In genomic region chr3:145017807-145018206, GRCm38 (mm10) we compare ENCODE assay signal across 38 mouse cellular contexts. TPM values are rescaled to one million over a fixed set of nuclear protein-coding genes. Genes with fewer than 3 reads are reported as not detected.
"Had no signal": no experiment of that assay in that cellular context is flagged by ENCODE, and none has a peak within 500 bp of the region (broad histone marks: within the 10 kb centered on the region; RNA-seq: fewer than 3 reads in every experiment).

No protein-coding gene starts in this region.

- H3K36me3 ChIP-seq: embryonic facial prominence, embryonic 10.5 days; embryonic facial prominence, embryonic 12.5 days; embryonic facial prominence, embryonic 13.5 days; embryonic facial prominence, embryonic 15.5 days; forebrain, embryonic 10.5 days; forebrain, embryonic 12.5 days; forebrain, embryonic 15.5 days had no signal

- DNase-seq: cerebellum, adult 9-11 months; cerebellum, postnatal 10 days; cerebellum, postnatal 14 days; cerebellum, postnatal 25 days; cerebellum, postnatal 36 days; embryo, embryonic 11 days; forebrain, postnatal 0 days; gastrocnemius, adult 2 months; gastrocnemius, postnatal 10 days; gastrocnemius, postnatal 14 days; gastrocnemius, postnatal 25 days; gastrocnemius, postnatal 36 days; heart, adult 11 months; heart, adult 18-20 months; heart, adult 2 months had no signal

- H3K9ac ChIP-seq: embryonic facial prominence, embryonic 12.5 days; embryonic facial prominence, embryonic 13.5 days; embryonic facial prominence, embryonic 15.5 days; forebrain, embryonic 12.5 days; forebrain, embryonic 13.5 days; forebrain, embryonic 15.5 days; forebrain, postnatal 0 days had no signal

- H3K4me3 ChIP-seq: embryonic facial prominence, embryonic 10.5 days; embryonic facial prominence, embryonic 12.5 days; embryonic facial prominence, embryonic 13.5 days; embryonic facial prominence, embryonic 15.5 days; erythroblast, embryonic 14.5 days; forebrain, embryonic 10.5 days; forebrain, embryonic 12.5 days; forebrain, embryonic 13.5 days; forebrain, embryonic 15.5 days; gastrocnemius, adult 2 months; heart, adult 2 months had no signal

- ATAC-seq: forebrain, embryonic 13.5 days; forebrain, embryonic 14.5 days; forebrain, embryonic 15.5 days; forebrain, embryonic 16.5 days; forebrain, postnatal 0 days had no signal

- H3K9me3 ChIP-seq: embryonic facial prominence, embryonic 10.5 days; embryonic facial prominence, embryonic 12.5 days; embryonic facial prominence, embryonic 13.5 days; embryonic facial prominence, embryonic 15.5 days; forebrain, embryonic 10.5 days; forebrain, embryonic 12.5 days; forebrain, embryonic 13.5 days; forebrain, embryonic 15.5 days had no signal

- H3K4me1 ChIP-seq: embryonic facial prominence, embryonic 10.5 days; embryonic facial prominence, embryonic 12.5 days; embryonic facial prominence, embryonic 13.5 days; embryonic facial prominence, embryonic 15.5 days; forebrain, embryonic 10.5 days; forebrain, embryonic 12.5 days; forebrain, embryonic 13.5 days; forebrain, embryonic 15.5 days had no signal

- H3K4me2 ChIP-seq: embryonic facial prominence, embryonic 12.5 days; embryonic facial prominence, embryonic 13.5 days; embryonic facial prominence, embryonic 15.5 days; forebrain, embryonic 12.5 days; forebrain, embryonic 13.5 days; forebrain, embryonic 15.5 days had no signal

- H3K27me3 ChIP-seq: embryonic facial prominence, embryonic 12.5 days; embryonic facial prominence, embryonic 13.5 days; embryonic facial prominence, embryonic 15.5 days; forebrain, embryonic 12.5 days; forebrain, embryonic 13.5 days; forebrain, embryonic 15.5 days had no signal

- H3K27ac ChIP-seq: embryonic facial prominence, embryonic 10.5 days; embryonic facial prominence, embryonic 12.5 days; embryonic facial prominence, embryonic 13.5 days; embryonic facial prominence, embryonic 15.5 days; forebrain, embryonic 10.5 days; forebrain, embryonic 12.5 days; forebrain, embryonic 13.5 days; forebrain, embryonic 15.5 days; gastrocnemius, adult 2 months; heart, adult 2 months had no signal

RNA-seq across cellular contexts. Expression of gene Clca1, which starts 14.8 kb away (rescaled TPM):
- total RNA-seq: common myeloid progenitor, adult 5-6 weeks; forebrain, postnatal 0 days; gastrocnemius, adult 18-20 months; gastrocnemius, adult 2 months; gastrocnemius, adult 8-10 months; gastrocnemius, postnatal 10 days; gastrocnemius, postnatal 14 days; gastrocnemius, postnatal 25 days; gastrocnemius, postnatal 36 days; gastrocnemius, postnatal 4 days; granulocyte monocyte progenitor cell, adult 5-6 weeks; heart, adult 18-20 months; heart, adult 2 months; heart, adult 8-10 months had no signal
- polyA plus RNA-seq: cortical plate, adult 2 months; embryonic facial prominence, embryonic 10.5 days; embryonic facial prominence, embryonic 11.5 days; embryonic facial prominence, embryonic 13.5 days; erythroblast, embryonic 14.5 days; forebrain, embryonic 10.5 days; forebrain, embryonic 11.5 days; forebrain, embryonic 12.5 days; forebrain, embryonic 13.5 days; forebrain, embryonic 14.5 days; forebrain, embryonic 15.5 days; forebrain, embryonic 16.5 days; forebrain, postnatal 0 days; frontal cortex, adult 2 months had no signal

RNA-seq across cellular contexts. Expression of gene Clca4a, which starts 43.0 kb away (rescaled TPM):
- total RNA-seq: common myeloid progenitor, adult 5-6 weeks; forebrain, postnatal 0 days; gastrocnemius, adult 2 months; gastrocnemius, postnatal 10 days; gastrocnemius, postnatal 14 days; gastrocnemius, postnatal 25 days; gastrocnemius, postnatal 36 days; gastrocnemius, postnatal 4 days; granulocyte monocyte progenitor cell, adult 5-6 weeks; heart, adult 18-20 months; heart, adult 2 months; heart, adult 8-10 months had no signal
- polyA plus RNA-seq: cortical plate, adult 2 months; embryonic facial prominence, embryonic 11.5 days; embryonic facial prominence, embryonic 14.5 days; embryonic facial prominence, embryonic 15.5 days; erythroblast, embryonic 14.5 days; forebrain, embryonic 11.5 days; forebrain, embryonic 13.5 days; forebrain, embryonic 14.5 days; forebrain, embryonic 15.5 days; forebrain, embryonic 16.5 days; forebrain, postnatal 0 days; frontal cortex, adult 2 months; gonadal fat pad, adult 2 months; heart, adult 2 months had no signal
